Mouse (Mus musculus): ENCODE measurements around the gene Atg2a.

Atg2a gene

DNA sequence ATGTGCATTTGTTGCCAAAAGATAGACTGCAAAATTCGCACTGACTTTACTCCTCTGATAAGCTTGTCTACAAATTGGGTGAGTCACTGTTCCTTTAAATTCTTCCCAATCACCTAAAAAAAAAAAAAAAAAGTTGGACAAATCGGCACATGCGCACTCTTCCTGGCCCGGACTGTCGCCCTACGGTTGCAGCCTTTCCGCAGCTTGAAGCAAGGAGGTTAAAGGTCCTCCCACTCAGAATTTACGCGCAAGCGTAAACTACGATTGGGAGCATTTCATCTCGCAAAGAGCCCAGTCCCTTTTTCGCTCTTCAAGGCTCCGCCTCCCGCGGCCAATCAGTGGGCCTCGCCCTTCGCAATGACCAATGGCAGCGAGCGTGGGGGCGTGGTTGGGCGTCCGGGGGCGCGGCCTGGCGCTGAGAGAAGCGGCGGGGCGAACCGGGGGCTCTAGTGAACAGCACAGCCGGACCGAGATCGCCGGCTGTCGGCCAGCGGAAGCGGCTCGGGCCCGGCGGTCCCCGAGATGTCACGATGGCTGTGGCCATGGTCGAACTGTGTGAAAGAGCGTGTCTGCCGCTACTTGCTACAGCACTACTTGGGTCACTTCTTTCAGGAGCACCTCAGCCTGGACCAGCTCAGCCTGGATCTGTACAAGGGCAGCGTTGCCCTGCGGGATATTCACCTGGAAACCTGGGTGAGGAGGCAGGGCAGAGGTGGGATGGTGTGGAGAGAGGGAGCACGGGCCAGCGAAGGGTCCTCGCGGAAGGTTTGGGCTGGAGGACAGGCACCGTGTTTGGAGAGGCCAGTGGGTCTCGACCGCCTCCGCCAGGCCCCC lies at the start of gene Atg2a:
TSS of gene Atg2a (plus strand) at position 395 of the 834 bp plus-strand sequence.
- in situ Hi-C loops (cut with MboI, MseI): no loop called here

DNA sequence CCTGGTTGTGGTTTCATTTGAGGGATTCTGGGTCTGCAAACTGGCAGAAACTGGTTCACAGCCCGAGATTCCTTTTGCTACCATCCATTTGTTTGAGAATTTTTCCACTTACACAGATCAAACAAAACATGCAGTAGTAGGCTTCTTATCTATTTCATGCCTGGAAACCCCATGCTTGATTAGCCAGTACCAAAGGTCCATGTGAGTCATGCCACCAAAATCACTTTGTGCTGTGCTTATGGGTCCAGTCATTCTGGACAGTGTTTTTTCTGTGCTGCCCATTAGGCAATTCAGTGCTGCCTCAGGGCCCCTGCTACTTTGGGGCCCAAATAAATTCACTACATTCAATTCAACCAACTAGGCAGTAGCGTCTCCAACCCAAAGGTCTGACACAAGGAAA lies 37.2 kb upstream of the Atg2a start:
- in situ Hi-C loops (cut with MboI, MseI): no loop called here

DNA sequence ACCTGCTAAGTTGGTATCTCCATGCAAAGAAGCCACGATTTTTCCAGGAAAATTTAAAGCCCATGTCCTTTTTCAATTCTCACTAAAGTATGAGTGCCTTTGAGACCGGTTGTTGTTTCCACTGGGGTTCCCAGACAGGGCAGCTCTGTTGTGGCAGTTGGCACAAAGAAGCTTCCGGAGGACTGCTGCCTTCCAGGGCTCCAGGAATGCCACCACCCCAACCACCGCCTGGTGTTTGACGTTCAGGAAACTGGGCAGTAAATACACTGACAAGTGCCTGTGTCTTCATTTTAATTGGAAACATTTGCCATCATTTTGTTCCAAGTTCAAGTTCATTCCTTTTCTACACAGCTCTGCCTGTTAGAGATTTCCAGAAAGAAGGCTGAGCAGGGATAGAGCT lies 34.8 kb upstream of the Atg2a start:
- in situ Hi-C loops (cut with MboI, MseI): no loop called here

DNA sequence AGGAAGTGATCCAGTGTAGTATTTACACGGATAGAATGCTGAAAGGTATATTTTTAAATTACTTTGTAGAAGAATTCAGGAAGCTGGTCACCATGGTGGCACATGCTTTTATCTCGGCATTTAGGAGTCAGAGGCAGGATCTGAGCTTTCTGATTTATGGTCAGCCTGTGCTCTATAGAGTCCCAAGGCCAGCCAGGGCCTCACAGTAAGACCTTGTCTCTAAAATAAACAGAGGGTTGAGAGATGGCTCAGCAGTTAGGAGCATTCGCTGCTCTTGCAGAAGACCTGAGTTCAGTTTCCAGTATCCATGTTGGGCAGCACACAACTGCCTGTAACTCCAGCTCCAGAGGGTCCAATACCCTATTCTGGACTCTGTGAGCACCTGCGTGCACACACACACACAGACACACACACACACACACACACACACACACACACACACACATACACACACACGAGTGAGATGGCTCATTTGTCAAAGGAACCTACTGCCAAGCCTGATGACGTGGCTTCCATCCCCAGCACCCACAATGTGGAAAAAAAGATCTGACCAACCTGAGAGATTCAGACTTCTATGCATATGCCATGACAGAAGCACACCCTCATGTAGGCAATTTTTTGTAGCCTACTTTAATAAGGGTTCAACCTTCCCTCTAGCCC lies 25.3 kb upstream of the Atg2a start:
- in situ Hi-C loops (cut with MboI, MseI): no loop called here

DNA sequence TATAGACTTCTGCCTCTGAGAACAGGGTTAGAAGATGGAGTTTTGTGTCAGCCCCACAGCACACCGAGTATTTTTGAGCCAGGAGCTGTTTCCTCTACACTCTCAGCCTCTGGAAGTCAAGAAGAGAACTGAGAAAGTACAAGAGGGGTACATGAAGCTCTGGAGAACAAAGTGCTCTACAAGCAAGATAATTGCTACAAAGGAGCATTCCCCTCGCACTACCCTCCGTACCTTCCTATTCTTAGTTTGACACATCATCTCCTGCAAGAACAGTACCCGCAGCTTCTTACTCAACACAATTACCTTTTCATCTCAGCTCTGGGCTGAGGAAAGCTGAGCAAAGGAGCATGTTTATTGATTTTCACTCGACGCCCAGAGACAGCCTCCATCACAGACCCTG lies 22.9 kb upstream of the Atg2a start:
- in situ Hi-C loops (cut with MboI, MseI): no loop called here

DNA sequence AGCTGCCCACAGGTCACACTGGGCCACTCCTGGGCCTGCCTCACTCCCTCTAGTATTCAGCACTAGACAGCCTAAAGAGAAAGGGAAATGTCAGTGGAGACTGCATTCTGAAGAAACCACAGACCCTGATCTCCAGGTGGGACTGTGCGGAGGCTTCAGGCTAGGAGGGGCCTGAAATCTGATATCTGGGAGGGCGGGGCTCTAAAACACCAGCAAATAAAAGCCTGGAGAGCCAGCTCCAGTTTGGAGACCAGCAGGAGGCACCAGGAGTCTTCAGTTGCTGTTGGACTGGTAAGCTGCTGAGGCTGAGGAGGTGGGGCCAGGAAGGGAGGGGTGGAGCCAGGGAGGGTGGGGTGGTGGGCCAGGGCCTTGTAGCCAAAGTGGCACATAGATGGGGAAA lies 15.3 kb upstream of the Atg2a start, which contains the start of gene Gpha2:
TSS of gene Gpha2 (plus strand) at position 246 of the 400 bp plus-strand sequence.
- in situ Hi-C loops (cut with MboI, MseI): no loop called here

DNA sequence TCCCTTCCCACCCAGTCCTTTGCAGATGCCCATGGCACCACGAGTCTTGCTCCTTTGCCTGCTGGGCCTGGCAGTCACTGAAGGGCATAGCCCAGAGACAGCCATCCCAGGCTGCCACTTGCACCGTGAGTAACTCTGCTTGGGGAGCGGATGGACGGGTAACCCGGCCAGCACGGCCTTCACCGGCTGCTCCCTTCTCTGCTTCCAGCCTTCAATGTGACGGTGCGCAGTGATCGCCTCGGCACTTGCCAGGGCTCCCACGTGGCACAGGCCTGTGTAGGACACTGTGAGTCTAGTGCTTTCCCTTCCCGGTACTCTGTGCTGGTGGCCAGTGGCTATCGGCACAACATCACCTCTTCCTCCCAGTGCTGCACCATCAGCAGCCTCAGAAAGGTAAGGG lies 14.7 kb upstream of the Atg2a start:
- in situ Hi-C loops (cut with MboI, MseI): no loop called here

DNA sequence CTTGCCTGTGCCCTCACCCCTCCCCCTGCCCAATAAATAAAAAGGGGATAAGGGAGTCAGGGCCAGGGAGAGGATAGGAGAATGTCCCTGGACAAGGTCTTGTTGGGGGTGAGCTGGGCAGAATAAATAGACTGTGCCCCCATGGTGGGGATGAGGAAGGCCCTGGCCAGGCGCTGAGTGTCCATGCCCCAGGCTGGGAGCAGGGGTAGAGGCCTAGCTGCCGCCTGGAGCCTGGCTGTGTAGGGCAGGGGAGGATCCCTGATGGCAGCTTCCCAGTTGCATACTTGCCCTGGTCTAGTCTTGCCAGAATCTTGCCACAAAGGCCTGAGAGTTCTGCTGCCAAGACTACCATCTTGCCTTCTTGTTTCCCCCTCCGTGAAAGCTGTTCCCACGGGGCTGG lies 13.6 kb upstream of the Atg2a start:
- in situ Hi-C loops (cut with MboI, MseI): no loop called here

DNA sequence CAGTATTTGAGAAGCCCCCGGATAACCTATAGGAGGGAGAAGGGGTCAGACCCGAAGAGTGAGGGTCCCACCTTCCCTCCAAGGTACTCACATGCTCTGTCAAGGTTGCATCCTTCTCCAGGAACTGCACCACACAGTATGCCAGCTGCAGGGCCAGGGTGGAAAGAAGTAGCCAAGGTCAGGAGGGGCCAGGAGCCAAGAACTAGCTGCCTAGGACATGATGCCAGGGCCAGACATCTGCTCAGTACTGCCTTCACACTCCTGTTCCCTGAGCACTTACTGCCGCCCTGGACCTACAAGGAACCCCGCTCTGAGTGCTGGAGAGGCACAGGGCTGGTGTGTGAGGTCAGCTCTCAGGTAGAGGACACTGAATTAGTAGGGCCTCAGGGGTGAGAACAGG lies 11.1 kb upstream of the Atg2a start:
- in situ Hi-C loops (cut with MboI, MseI): no loop called here

DNA sequence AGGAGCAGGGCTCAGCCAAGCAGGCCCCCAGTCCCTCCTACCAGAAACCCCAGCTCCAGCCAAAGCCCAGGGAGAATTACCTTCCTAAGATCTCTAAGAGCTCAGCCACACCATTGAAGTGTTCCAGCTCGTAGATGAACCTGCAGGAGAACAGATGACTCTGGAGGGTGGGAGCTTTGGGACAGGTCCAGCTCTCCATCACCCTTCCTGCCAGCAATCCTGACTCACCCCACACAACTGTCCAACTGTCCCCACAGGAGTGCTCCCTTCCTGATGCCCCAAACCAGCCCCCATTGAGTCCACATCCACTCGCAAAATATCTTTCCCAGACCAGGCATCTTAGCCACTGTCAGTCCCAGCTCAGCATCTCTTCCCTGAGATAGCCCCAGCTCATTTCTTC lies 10.4 kb upstream of the Atg2a start:
- in situ Hi-C loops (cut with MboI, MseI): no loop called here

DNA sequence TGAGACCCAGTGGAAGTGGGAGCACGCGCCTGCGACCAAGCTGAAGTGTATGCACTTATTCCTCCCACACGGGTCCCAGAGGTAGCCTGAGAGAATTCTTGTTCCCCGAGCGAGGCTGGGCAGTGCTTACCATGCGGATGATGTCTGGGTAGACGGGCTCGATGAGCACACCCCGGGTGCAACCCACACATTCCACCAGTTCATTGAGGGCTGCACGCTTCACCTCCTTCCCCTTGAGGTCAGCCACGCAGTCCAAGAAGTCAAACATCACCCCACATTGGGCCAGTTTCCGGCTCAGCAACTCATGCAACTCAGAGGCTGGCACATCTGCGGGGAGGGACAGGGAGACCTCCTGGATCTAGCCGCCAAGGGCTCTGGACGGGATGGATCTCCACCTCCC lies 7.8 kb upstream of the Atg2a start:
- in situ Hi-C loops (cut with MboI, MseI): no loop called here

DNA sequence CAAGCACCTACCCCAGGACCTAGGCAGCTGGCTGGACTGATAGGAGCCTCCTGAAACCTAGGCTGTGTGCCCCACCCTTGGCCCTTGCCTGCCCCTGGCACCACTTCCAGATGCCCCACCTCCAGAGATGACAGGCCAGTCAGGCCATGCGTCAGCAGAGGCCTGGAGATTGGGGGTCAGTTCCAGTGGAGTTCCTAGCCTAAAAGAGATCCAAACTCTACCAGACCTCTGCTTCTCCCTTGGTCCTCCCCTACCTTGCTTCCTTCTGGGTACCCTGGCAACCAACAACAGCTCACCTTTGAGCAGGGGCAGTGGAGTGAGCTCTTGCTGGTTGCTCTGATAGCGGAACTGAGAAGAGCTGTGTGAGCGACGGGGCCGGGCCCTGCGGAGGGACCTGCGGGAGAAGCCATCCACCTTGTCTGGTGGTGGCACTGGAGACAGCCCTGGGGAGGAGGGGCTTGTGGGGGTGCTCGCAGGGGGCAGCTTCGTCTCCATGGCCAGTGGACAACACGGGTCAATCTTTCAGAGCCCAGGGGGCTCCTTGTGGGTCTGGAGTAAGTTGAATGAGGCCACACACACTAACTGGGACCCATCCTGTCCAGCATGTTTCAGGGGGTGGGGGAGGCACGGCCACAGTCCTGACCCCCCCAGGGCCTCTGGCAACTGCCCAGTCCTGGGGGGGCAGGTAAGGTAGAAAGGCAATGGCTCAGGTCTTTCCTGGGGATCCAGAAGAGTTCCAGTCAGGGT lies 7.0 kb upstream of the Atg2a start:
- in situ Hi-C loops (cut with MboI, MseI): no loop called here

DNA sequence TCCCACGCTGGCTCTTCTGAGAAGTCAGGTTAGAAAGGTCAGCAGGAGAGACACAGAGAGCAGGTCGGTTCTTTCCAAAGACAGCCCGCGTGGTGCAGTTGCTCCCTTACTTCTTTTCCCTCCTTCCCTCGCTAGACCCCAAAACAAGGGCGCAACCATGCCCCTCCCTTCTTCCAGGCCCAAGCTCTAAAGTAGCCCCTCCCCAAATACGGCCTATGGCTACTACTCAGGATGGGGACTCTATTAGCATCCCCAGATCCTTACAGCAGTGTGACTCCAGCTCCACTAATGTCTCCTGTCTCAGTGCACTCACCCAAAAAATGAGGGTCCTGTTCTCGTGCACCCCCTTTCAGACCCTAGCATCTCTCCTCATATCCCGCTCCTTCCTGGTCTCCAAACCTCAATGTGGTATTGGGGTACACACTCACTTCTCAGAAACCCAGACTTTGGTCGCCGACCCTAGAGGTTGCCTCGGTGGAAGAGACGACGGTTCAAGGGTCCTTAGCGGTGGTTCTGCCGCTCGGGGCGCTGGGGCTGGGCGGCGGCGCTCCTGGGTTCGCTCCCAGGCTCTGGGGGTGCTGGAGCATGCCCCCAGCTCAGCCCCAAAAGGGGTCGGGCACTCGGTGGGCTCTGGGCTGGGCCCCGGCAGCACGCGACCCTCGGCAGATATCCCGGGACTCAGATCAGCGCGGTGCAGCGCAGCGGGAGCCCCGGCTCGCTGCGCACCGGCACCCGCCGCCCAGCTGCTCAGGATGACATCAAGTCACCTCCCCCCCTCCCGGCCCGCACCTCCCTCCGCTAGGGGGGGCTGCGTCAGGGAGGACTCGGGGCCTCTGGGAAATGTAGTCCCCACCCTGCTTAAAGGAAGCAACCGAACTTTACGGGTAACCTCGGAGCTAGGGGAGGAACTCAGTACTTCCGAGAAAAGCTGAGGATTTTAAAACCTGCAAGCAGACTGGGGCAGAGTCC lies 6.1 kb upstream of the Atg2a start, which contains the start of gene Ppp2r5b:
TSS of gene Ppp2r5b (minus strand) at position 789 of the 969 bp plus-strand sequence.
- in situ Hi-C loops (cut with MboI, MseI): no loop called here

DNA sequence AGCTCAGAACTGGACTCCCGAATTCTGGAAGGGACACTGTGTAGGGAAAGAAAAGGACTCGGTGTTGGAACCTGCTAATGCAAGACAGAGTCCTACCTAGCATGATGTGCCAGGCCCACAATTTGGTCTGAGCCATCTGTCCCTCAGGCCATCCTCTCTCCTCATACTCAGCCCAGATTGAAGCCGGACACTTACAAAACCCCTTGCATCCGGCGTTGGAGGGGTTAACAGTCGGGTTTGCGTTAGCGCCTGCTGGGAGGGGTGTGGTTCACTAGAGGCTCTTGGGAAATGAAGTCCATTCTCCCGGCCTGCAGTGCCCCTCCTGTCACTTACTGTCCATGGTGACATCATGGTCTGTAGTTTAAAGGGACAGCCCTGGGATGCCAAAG lies 5.4 kb upstream of the Atg2a start:
- in situ Hi-C loops (cut with MboI, MseI): no loop called here

DNA sequence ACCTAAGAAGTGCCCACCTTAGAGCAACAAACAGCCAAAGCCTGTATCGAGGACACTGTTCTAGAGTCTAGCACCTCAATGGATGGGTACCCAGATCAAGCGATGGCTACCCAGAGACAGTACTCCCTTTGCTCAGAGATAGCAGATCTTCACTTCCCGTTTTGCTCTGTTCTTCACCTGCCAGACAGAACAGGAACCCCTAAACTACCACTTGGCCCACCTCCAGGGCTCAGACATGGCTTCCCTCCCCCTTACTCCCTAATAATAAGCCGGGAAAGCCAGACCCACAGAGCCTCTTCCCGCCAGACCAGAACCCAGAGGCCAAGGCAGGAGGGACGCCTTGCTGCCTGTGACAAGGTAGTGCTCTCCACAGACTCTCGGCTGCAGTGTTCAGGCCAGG lies 4.6 kb upstream of the Atg2a start:
- in situ Hi-C loops (cut with MboI, MseI): no loop called here

DNA sequence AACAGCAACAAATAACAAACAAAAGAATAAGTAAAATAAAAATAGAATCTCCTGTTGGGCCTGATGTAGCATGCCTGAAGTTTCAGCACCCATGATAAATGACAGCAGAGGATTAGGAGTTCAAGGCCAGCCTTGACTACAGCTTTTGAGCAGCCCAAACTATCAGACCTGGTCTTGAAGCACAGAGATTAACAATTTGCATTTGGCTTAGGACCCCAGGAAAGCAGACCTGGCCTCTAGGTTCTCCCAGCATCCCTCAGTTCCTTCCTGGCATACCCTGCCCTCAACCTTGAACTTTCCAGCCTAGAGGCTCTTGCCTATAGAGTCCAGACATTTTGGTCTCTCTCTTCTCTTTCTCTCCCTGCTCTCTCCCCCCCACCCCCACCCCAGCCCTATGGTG lies 2.7 kb upstream of the Atg2a start:
- in situ Hi-C loops (cut with MboI, MseI): no loop called here

DNA sequence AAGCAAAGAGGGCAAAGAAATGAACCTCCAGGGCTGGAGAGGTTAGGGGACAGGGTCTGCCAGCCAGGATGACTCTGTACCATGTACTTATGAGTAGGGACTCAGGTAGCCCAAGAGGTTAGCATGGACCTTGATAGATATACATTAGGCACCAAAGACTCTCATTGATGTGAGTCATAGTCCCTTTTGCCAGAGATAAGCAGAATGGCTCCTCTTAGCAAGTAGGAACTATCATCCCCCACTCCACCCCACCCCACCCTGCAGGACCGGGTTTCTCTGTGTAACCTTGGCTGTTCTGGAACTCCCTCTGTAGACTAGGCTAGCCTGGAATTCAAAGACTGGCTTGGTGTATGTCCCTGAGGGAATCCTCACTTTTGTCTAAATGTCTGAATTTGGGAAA lies 1.3 kb upstream of the Atg2a start:
- in situ Hi-C loops (cut with MboI, MseI): no loop called here

DNA sequence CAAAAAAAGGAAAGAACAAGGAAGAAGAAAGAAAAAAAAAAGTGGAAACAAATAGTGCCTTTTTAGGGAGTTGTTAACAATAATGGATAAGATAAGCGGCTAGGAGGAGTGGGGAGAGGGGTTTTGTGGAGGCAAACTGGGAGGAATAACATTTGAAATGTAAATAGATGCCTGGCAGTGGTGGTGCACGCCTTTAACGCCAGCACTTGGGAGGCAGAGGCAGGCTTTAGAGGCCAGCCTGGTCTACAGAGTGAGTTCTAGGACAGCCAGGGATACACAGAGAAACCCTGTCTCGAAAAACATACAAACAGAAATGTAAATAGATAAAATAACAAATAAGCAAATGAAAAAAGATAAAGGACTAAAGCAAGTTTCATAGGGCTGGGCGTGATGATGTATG lies 743 bp upstream of the Atg2a start:
- in situ Hi-C loops (cut with MboI, MseI): no loop called here

DNA sequence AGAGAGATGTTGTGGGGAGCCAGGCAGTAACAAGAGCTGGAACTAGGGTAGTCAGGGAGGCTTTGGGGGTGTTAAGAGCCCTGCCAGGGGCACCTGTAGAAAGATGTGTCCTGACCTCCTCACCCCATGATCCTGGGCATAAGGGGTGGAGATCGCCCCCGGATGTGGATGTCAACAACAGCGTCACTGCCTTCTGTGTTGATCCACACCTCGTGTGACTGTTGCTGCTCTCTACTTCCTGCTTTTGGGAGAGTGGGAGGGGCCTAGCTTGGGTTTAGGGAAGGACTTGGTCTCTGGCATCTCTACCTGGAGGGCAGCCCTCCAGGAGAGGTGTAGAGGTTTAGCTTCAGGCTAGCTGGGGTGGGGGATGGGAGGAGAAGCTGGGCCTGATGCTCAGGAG lies 813 bp downstream of the Atg2a start:
- in situ Hi-C loops (cut with MboI, MseI): no loop called here

DNA sequence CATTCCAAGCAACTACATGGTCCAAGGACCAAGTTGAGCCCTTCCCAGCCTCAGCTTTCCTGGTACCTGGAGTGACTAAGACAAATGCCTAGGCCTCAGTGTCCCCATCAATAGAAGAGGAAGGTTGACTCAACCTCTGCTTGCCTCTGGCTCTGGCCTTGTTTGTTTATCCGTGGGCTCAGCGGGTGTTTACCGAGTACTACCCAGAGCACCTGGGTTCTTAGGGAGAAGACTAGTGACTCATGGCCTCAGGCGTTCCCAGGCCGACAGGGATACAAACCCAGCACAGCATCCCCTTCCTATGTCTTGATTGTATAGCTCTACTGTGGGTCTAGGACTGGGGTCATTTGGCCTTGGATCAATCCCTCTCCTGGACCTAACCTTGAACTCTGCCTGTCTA lies 1.8 kb downstream of the Atg2a start:
- in situ Hi-C loops (cut with MboI, MseI): no loop called here

DNA sequence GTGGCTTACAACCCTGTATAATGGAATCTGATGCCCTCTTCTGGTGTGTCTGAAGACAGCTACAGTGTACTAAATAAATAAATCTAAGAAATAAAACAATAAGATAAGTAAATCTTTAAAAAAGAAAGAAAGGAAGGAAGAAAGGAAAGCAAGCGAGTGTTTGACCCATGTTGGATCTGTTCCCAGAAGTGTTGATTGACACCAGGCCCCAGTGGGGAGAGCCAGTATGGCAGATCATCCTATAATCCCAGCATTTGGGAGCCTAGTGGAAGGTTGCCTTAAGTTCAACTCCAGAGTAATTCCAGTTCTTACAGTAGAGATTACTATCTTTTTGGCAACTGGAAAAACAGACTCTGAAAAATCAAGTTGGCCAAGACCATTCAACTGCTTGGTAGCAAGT lies 4.3 kb downstream of the Atg2a start:
- in situ Hi-C loops (cut with MboI, MseI): no loop called here

Data from T-helper 1 cell (primary cell).